Mouse (Mus musculus) hematopoietic stem cell, adult 5-6 weeks (primary cell): Measurements from ENCODE around the gene Acbd7. TPM values are rescaled to one million over a fixed set of nuclear protein-coding genes. Genes with fewer than 3 reads are reported as not detected.

Source experiments
- ATAC-seq, 2 experiments: fragments of 125-278 bp in 1 of 2; replicated peaks in 1 of 2; 2 replicates each; pipeline ENCODE4 v1.8.0; 2016 to 2017; ENCODE audit warnings: inconsistent platforms in 2 of 2, mild to moderate bottlenecking in 2 of 2, moderate number of reproducible peaks in 2 of 2, low read depth in 1 of 2, moderate TSS enrichment in 1 of 2; ENCODE audit not compliant: low FRiP score in 2 of 2, poor library complexity in 2 of 2, severe bottlenecking in 2 of 2, insufficient read depth in 1 of 2, low TSS enrichment in 1 of 2
- total RNA-seq: library from RNA; stranded (forward); fragments of 172-1452, 232-1000 nt; gene quantifications from 2 replicates; pipeline ENCODE4 v1.2.3, GENCODE M21; 2017

The Acbd7 gene
- total RNA-seq, 1 experiment from 2014 or later: not detected

GRCm38 (mm10) chr2:3355793-3356192 lies 19.8 kb downstream of the Acbd7 start:
- ATAC-seq: peak in 1 of 2 experiments; percentile 59; a peak in 1 of 4 replicates

- no peak for ATAC-seq
These were observed 20.3 kb downstream of the Acbd7 start for GRCm38 (mm10) chr2:3356311-3356710.

- no peak for ATAC-seq
These were observed 21.9 kb downstream of the Acbd7 start for GRCm38 (mm10) chr2:3357887-3358286.

DNA sequence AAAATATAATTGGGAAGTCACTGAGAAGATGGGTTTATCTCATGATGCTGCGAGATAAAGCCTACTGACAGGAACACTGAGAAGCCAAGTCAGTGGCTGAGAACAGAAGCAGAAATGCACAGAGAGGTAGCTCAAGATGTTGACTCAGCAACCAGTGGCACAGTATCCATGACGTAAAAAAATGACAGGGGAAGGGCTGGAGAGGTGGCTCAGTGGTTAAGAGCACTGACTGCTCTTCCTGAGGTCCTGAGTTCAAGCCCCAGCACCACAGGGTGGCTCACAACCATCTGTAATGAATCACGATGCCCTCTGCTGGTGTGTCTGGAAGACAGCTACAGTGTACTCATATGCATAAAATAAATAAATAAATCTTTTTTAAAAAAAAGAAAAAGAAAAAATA lies 25.1 kb downstream of the Acbd7 start:
- no peak for ATAC-seq

GRCm38 (mm10) chr2:3365127-3365526 lies 29.2 kb downstream of the Acbd7 start:
- no peak for ATAC-seq

DNA sequence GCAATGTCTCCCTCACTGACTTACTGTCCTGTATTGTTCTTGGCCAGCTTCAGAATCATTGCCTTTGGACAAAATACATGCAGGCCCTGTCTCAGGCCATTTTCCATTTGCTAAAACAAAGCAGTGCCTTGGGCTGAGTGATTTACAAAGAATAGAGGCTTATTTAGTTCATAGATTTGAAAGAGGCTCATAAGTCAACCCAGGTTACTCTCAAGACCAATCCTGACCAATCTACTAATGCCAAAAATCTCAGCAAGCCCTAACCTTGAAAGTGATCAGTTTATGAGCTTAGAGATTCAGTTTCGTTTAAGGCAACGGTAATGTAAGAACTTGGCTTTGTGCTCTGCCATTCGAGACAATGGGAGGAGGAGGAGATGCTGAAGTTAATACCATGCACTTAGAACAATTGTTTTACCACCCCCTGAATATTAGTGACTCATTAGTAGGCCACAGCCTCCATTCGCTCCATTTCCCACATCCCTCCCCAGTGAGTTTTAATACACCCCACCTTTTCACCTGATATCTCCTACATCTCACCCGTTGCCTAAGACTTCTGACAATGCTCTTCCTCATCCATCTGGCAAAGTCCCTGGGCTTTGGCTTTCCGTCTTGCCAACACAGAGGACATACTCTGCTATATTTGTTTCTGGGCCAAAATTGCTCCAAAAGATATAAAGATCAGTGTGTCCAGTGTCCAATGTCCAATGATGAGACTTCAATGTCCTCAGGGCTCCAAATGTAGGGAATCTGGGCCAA lies 51.3 kb downstream of the Acbd7 start:
- ATAC-seq: no peak

Other genes starting within 250 kb of the Acbd7 start
- gene Fam171a1, start 221.9 kb upstream of the Acbd7 start, total RNA-seq: 16.1 and 21.2 TPM in 2 replicates
- 40.7 and 51.9 TPM in 2 replicates for gene Nmt2, start 52.0 kb upstream of the Acbd7 start, total RNA-seq
- gene Rpp38, start 3.5 kb upstream of the Acbd7 start, total RNA-seq: 10.3 and 14.8 TPM in 2 replicates
- not detected in 2 replicates for gene Olah, start 61.0 kb downstream of the Acbd7 start, total RNA-seq
- gene Meig1, start 86.5 kb downstream of the Acbd7 start, total RNA-seq: not detected in 2 replicates
- 18.6 and 27.2 TPM in 2 replicates for gene Dclre1c, start 88.0 kb downstream of the Acbd7 start, total RNA-seq
- 10.9 and 20.8 TPM in 2 replicates for gene Suv39h2, start 138.9 kb downstream of the Acbd7 start, total RNA-seq
- 13.8 and 23.2 TPM in 2 replicates for gene Gm45902, start 176.6 kb downstream of the Acbd7 start, total RNA-seq
- gene Hspa14, start 176.6 kb downstream of the Acbd7 start, total RNA-seq: 130 and 160 TPM in 2 replicates
- 1.1 and 3.7 TPM in 2 replicates for gene Cdnf, start 176.9 kb downstream of the Acbd7 start, total RNA-seq
- gene Fam107b, start 234.3 kb downstream of the Acbd7 start, total RNA-seq: 624 and 986 TPM in 2 replicates